Mouse (Mus musculus): ENCODE results near the gene Chchd5. TPM values are rescaled to one million over a fixed set of nuclear protein-coding genes. Genes with fewer than 3 reads are reported as not detected.

The Chchd5 gene
- total RNA-seq, 2 experiments from 2014 or later: 15.7 to 17.8 TPM

GRCm38 (mm10) chr2:129151111-129151510, 21.6 kb downstream of the Chchd5 start:
- ATAC-seq (replicated peaks; ENCODE audit: poor library complexity): no peak

GRCm38 (mm10) chr2:129152751-129153150, 23.3 kb downstream of the Chchd5 start:
- ATAC-seq (replicated peaks; ENCODE audit: poor library complexity): no peak

- ATAC-seq (replicated peaks; ENCODE audit: poor library complexity): no peak
These were observed 35.3 kb downstream of the Chchd5 start for GRCm38 (mm10) chr2:129164815-129165214.

GRCm38 (mm10) chr2:129166466-129167463, 37.3 kb downstream of the Chchd5 start:
- ATAC-seq (replicated peaks; ENCODE audit: poor library complexity): no peak

GRCm38 (mm10) chr2:129173386-129173785, 43.9 kb downstream of the Chchd5 start:
- ATAC-seq (replicated peaks; ENCODE audit: poor library complexity): no peak

- peak; percentile 86 for ATAC-seq (replicated peaks; ENCODE audit: poor library complexity)
These were observed 45.0 kb downstream of the Chchd5 start for GRCm38 (mm10) chr2:129174474-129174873.

- peak; percentile 54 for ATAC-seq (replicated peaks; ENCODE audit: poor library complexity)
These were observed 46.1 kb downstream of the Chchd5 start for GRCm38 (mm10) chr2:129175636-129176035.

- no peak for ATAC-seq (replicated peaks; ENCODE audit: poor library complexity)
These were observed 47.3 kb downstream of the Chchd5 start for GRCm38 (mm10) chr2:129176676-129177420.

- no peak for ATAC-seq (replicated peaks; ENCODE audit: poor library complexity)
These were observed 48.2 kb downstream of the Chchd5 start for GRCm38 (mm10) chr2:129177661-129178060.

- ATAC-seq (replicated peaks; ENCODE audit: poor library complexity): no peak
These were observed 48.8 kb downstream of the Chchd5 start for GRCm38 (mm10) chr2:129178182-129178908.

GRCm38 (mm10) chr2:129179946-129180853, 50.7 kb downstream of the Chchd5 start:
- peak; percentile 69 for ATAC-seq (replicated peaks; ENCODE audit: poor library complexity)

- no peak for ATAC-seq (replicated peaks; ENCODE audit: poor library complexity)
These were observed 52.0 kb downstream of the Chchd5 start for GRCm38 (mm10) chr2:129181509-129181908.

- ATAC-seq (replicated peaks; ENCODE audit: poor library complexity): no peak
These were observed 52.9 kb downstream of the Chchd5 start for GRCm38 (mm10) chr2:129182412-129182811.

GRCm38 (mm10) chr2:129183561-129184031, 54.1 kb downstream of the Chchd5 start:
- ATAC-seq (replicated peaks; ENCODE audit: poor library complexity): peak; percentile 19

Other genes with a start within 250 kb of the Chchd5 start
- gene Zc3h8, start 185.6 kb upstream of the Chchd5 start, total RNA-seq (2015): 9.8 and 14.2 TPM in 2 replicates
- gene Zc3h8, start 185.6 kb upstream of the Chchd5 start, total RNA-seq (2017): 10.1 and 13.7 TPM in 2 replicates
- 3.4 and 4.2 TPM in 2 replicates for gene Zc3h6, start 162.3 kb upstream of the Chchd5 start, total RNA-seq (2015)
- gene Zc3h6, start 162.3 kb upstream of the Chchd5 start, total RNA-seq (2017): 1.2 and 3.4 TPM in 2 replicates
- 8.0 and 9.8 TPM in 2 replicates for gene Gm10762, start 162.0 kb upstream of the Chchd5 start, total RNA-seq (2015)
- gene Gm10762, start 162.0 kb upstream of the Chchd5 start, total RNA-seq (2017): 5.0 and 5.5 TPM in 2 replicates
- gene Vinac1, start 81.5 kb upstream of the Chchd5 start, total RNA-seq (2015): not detected in 2 replicates
- gene Vinac1, start 81.5 kb upstream of the Chchd5 start, total RNA-seq (2017): not detected in 2 replicates
- 2.5 and 2.7 TPM in 2 replicates for gene Ttl, start 63.8 kb upstream of the Chchd5 start, total RNA-seq (2015)
- 3.0 and 4.9 TPM in 2 replicates for gene Ttl, start 63.8 kb upstream of the Chchd5 start, total RNA-seq (2017)
- gene Polr1b, start 28.7 kb upstream of the Chchd5 start, total RNA-seq (2015): 19.9 and 24.2 TPM in 2 replicates
- gene Polr1b, start 28.7 kb upstream of the Chchd5 start, total RNA-seq (2017): 40.6 and 42.3 TPM in 2 replicates
- 28.0 and 33.5 TPM in 2 replicates for gene Slc20a1, start 69.1 kb downstream of the Chchd5 start, total RNA-seq (2015)
- gene Slc20a1, start 69.1 kb downstream of the Chchd5 start, total RNA-seq (2017): 69.5 and 92.2 TPM in 2 replicates
- 89.0 and 91.6 TPM in 2 replicates for gene Ckap2l, start 167.5 kb downstream of the Chchd5 start, total RNA-seq (2015)
- gene Ckap2l, start 167.5 kb downstream of the Chchd5 start, total RNA-seq (2017): 58.9 and 59.7 TPM in 2 replicates
- gene Il1a, start 180.3 kb downstream of the Chchd5 start, total RNA-seq (2015): not detected in 2 replicates
- not detected in 2 replicates for gene Il1a, start 180.3 kb downstream of the Chchd5 start, total RNA-seq (2017)
- 1.4 and 1.8 TPM in 2 replicates for gene Il1b, start 241.4 kb downstream of the Chchd5 start, total RNA-seq (2015)
- gene Il1b, start 241.4 kb downstream of the Chchd5 start, total RNA-seq (2017): 0.37 and 0.96 TPM in 2 replicates